Mouse (Mus musculus): Measurements from ENCODE around the gene Krr1. TPM values are rescaled to one million over a fixed set of nuclear protein-coding genes. Genes with fewer than 3 reads are reported as not detected.
A peak's percentile ranks its signal among the peaks of the same experiment; 100 is the strongest.

The Krr1 gene
- polyA plus RNA-seq, 1 experiment from 2014 or later: 23.3 TPM

DNA sequence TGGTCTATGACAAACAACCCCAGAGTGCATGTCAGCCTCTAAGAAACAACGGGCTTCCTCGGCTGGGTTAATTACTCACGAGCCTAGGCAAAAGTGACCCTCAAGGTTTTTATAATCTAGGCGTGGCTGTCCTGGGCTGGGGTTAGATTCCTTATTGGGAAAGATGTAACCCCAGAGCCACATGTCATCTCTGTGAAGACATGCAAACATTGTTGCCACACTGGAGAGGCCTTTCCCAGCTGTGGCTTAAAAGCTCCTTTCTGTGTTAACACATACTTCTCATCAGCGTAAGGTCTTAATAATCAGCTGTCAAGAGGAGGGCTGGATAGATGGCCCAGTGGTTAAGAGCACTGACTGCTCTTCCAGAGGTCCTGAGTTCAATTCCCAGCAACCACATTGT is 10.6 kb downstream of the Krr1 start:
- H3K36me3 ChIP-seq: peaks cover 62% of the 10 kb centered on the region
- H3K4me2 ChIP-seq: no peak overlapping the region
- no peak overlapping the region for H3K4me3 ChIP-seq
- H3K9ac ChIP-seq: no peak overlapping the region
- H3K27me3 ChIP-seq: no peaks in the 10 kb centered on the region
- H3K4me1 ChIP-seq (replicated peaks): no peaks in the 10 kb centered on the region
- no peaks in the 10 kb centered on the region for H3K9me3 ChIP-seq (replicated peaks)
- whole genome bisulfite sequencing: 90% methylated on average over 5 of the region's 5 CpGs
- no peak for ATAC-seq (replicated peaks; ENCODE audit: insufficient number of reproducible peaks, insufficient read depth, low FRiP score, low read depth)
- no peak overlapping the region for H3K27ac ChIP-seq

DNA sequence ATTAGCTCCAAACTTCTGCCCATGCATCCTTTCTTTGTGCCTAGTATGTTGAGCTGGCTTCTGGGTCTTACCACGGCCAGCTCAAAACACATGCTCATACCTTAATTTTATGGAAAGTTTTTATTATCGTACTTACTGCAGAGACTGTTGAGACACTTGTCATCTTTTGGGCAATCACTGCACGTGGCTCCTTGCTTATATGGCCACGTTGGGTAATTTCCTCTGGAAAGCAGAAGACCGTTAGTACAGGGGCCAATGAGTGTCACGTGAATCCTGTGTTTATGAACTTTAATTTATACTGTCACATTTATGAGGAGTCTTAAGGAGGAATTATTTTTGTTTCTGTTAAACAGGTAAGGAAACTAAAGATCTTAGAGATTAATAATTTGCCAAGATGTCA is 14.0 kb downstream of the Krr1 start:
- Histone ChIP-seq H3K9ac (no peak overlapping the region), H3K9me3 (replicated peaks) (no peaks in the 10 kb centered on the region), H3K4me3 (no peak overlapping the region), H3K36me3 (peaks cover 37% of the 10 kb centered on the region), H3K27ac (no peak overlapping the region), H3K27me3 (no peaks in the 10 kb centered on the region), H3K4me2 (no peak overlapping the region), H3K4me1 (replicated peaks) (no peaks in the 10 kb centered on the region)
- ATAC-seq (replicated peaks; ENCODE audit: insufficient number of reproducible peaks, insufficient read depth, low FRiP score, low read depth): no peak
- 88% methylated on average over 6 of the region's 6 CpGs for WGBS

DNA sequence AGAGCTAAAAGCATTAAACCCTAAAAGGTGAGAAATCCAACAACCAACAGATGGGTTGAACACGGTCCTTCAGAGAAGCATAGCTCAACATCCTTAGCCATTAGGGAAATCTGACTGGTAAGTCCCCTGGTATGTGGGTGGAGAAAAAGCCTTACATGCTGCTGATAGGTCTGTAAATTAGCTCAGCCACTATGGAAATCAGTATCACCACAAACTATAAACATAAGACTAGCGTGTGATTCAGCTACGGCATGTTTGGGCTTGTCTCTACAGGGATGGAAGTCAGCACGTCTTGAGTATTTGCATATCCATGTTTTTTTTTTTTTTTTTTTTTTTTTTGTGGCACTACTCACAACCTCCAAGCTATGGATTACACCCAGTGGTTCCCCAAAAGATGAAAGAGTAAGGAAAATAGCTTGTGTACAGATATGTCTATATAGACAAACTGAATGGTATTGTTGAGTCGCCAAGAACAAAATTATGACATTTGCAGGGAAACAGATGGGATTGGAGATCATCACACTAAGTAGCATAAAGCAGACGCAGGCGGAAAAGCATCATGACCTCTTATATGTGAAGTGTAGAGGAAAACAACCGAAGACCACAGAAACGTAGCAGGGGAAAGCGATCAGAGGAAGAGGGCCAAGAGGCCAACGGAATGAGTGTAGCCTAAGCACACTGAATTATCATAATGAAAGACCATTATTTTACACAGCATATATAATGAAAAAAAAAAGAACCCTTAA is 23.5 kb downstream of the Krr1 start:
- 81% methylated on average over 11 of the region's 11 CpGs for WGBS

DNA sequence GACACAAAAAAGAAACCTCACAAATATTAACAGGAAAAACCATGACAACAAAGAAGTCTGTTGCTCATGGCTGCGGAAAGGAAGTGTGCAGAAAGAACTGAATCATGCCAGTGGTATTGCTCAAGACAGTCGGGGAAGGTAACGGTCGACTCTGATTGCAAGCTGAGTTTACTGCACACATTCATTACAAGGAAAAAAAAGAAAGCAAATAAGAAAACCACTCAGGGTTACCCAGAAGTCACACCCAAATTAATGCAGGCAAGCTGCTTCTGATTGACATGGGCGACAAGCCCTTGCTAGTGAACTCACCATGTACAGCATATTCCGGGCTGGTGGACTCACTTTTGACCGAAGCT is 24.1 kb downstream of the Krr1 start:
- H3K4me2 ChIP-seq: 0 out of 2 replicates have a peak overlapping the region, but pooled peaks have one; percentile 21
- WGBS: 80% methylated on average over 7 of the region's 7 CpGs
- no peak overlapping the region for H3K27ac ChIP-seq
- H3K27me3 ChIP-seq: no peaks in the 10 kb centered on the region
- H3K9me3 ChIP-seq (replicated peaks): no peaks in the 10 kb centered on the region
- no peak for ATAC-seq (replicated peaks; ENCODE audit: insufficient number of reproducible peaks, insufficient read depth, low FRiP score, low read depth)
- H3K36me3 ChIP-seq: no peaks in the 10 kb centered on the region
- no peaks in the 10 kb centered on the region for H3K4me1 ChIP-seq (replicated peaks)
- H3K9ac ChIP-seq: no peak overlapping the region
- H3K4me3 ChIP-seq: peak overlapping the region; percentile 10; the same call in 1 of the 2 replicates

More for the DNA sequence above, 23.5 kb downstream of the Krr1 start:
- H3K27ac ChIP-seq: no peak overlapping the region
- no peak for ATAC-seq (replicated peaks; ENCODE audit: insufficient number of reproducible peaks, insufficient read depth, low FRiP score, low read depth)
- H3K4me1 ChIP-seq (replicated peaks): no peaks in the 10 kb centered on the region
- no peak overlapping the region for H3K9ac ChIP-seq
- H3K36me3 ChIP-seq: no peaks in the 10 kb centered on the region
- no peak overlapping the region for H3K4me3 ChIP-seq
- H3K27me3 ChIP-seq: no peaks in the 10 kb centered on the region
- H3K4me2 ChIP-seq: no peak overlapping the region
- H3K9me3 ChIP-seq (replicated peaks): no peaks in the 10 kb centered on the region

DNA sequence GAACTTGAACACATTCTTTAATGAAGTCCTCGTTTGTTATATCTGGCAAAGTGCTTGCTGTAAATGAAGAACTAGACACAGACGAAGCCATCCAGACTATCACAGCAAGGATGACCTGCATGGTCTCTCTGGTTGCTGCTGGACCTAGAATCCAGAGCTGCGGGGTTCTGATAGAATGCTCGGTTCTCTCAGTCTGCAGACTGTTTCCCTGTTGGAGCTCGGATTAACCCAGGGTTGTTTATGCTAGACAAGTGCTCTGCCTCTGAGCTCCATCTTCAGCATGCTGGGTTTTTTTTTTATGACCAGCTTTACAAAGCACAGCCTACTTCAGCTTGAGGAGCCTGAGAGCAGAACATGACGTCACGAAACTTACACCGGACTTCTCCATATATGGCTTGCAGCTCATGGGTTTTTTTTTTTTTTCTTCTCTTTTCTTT is 24.5 kb downstream of the Krr1 start:
- H3K9ac ChIP-seq: no peak overlapping the region
- no peaks in the 10 kb centered on the region for H3K4me1 ChIP-seq (replicated peaks)
- ATAC-seq (replicated peaks; ENCODE audit: insufficient number of reproducible peaks, insufficient read depth, low FRiP score, low read depth): no peak
- no peaks in the 10 kb centered on the region for H3K9me3 ChIP-seq (replicated peaks)
- 0 out of 2 replicates have a peak overlapping the region, but pooled peaks have one; percentile 21 for H3K4me2 ChIP-seq
- no peak overlapping the region for H3K27ac ChIP-seq
- no peaks in the 10 kb centered on the region for H3K27me3 ChIP-seq
- 55% methylated on average over 8 of the region's 8 CpGs for WGBS
- no peaks in the 10 kb centered on the region for H3K36me3 ChIP-seq
- peak overlapping the region; percentile 10; the same call in 1 of the 2 replicates for H3K4me3 ChIP-seq

DNA sequence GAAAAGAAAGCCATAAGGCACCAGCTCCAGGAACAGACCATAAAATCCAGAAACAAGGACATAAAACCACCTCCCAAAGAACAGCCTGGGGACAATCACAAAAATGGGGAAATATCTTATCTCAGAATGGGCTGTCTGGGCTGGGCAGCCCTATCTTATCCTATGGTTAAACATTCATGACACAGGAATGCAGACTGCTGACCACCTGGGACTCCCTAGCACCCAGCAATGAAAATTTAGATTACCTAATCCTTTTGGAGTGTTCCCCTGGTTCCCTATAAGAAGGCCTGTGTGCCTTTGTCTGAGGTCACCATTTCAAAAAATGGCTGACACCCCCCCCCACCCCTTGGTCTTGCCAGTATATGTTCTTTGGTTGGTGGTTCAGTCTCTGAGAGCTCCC is 25.2 kb downstream of the Krr1 start:
- Histone ChIP-seq H3K4me3 (no peak overlapping the region), H3K9me3 (replicated peaks) (no peaks in the 10 kb centered on the region), H3K27me3 (no peaks in the 10 kb centered on the region), H3K4me2 (no peak overlapping the region), H3K4me1 (replicated peaks) (0 out of 2 replicates have a peak, but pooled peaks cover under 1% of the 10 kb centered on the region), H3K27ac (no peak overlapping the region), H3K9ac (no peak overlapping the region), H3K36me3 (no peaks in the 10 kb centered on the region)
- ATAC-seq (replicated peaks; ENCODE audit: insufficient number of reproducible peaks, insufficient read depth, low FRiP score, low read depth): no peak

DNA sequence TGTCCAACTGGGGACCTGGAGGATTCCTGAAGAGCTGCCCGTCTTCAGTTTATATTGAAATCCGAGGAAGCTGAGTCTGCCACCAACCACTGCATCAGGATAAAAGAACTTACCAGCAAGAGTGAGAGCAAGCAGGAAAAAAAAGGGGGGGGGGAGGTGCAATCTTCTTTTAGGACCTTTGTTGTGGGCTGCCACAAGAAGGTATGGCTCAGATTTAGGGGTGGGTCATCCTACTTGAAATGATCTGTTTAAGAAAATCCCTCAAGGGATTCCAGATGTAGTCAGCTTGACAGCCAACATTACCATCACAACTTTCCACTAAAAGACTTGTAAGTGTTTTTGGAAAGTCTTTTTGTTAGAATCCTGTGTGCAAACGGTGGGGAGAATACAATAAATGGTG is 27.3 kb downstream of the Krr1 start:
- no peak for ATAC-seq (replicated peaks; ENCODE audit: insufficient number of reproducible peaks, insufficient read depth, low FRiP score, low read depth)
- Histone ChIP-seq H3K4me2 (no peak overlapping the region), H3K27me3 (no peaks in the 10 kb centered on the region), H3K4me1 (replicated peaks) (0 out of 2 replicates have a peak, but pooled peaks cover 2% of the 10 kb centered on the region), H3K9me3 (replicated peaks) (no peaks in the 10 kb centered on the region), H3K4me3 (no peak overlapping the region), H3K36me3 (no peaks in the 10 kb centered on the region), H3K9ac (no peak overlapping the region), H3K27ac (no peak overlapping the region)
- 49% methylated on average over 3 of the region's 3 CpGs for WGBS

DNA sequence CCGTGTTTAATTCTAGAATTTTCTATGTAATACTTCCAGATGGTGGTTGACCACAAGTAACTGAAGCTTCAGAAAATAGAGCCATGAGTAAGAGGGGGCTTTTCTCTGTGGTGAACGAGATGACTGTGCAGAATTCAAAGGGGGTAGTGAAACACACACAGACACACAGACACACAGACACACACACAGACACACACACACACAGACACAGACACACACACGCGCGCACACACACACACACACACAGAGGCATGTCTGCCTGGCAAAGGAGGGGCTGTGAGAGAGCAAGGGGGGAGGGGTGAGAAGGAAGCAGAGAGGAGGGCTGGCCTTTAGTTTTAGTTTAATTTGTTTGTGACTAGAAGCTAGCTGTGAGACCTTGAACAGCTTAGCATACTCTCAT is 28.1 kb downstream of the Krr1 start:
- WGBS: 77% methylated on average over 5 of the region's 5 CpGs
- H3K27ac ChIP-seq: no peak overlapping the region
- H3K4me3 ChIP-seq: no peak overlapping the region
- no peak for ATAC-seq (replicated peaks; ENCODE audit: insufficient number of reproducible peaks, insufficient read depth, low FRiP score, low read depth)
- no peak overlapping the region for H3K9ac ChIP-seq
- 0 out of 2 replicates have a peak, but pooled peaks cover 2% of the 10 kb centered on the region for H3K4me1 ChIP-seq (replicated peaks)
- no peaks in the 10 kb centered on the region for H3K27me3 ChIP-seq
- H3K36me3 ChIP-seq: no peaks in the 10 kb centered on the region
- H3K9me3 ChIP-seq (replicated peaks): no peaks in the 10 kb centered on the region
- H3K4me2 ChIP-seq: no peak overlapping the region

DNA sequence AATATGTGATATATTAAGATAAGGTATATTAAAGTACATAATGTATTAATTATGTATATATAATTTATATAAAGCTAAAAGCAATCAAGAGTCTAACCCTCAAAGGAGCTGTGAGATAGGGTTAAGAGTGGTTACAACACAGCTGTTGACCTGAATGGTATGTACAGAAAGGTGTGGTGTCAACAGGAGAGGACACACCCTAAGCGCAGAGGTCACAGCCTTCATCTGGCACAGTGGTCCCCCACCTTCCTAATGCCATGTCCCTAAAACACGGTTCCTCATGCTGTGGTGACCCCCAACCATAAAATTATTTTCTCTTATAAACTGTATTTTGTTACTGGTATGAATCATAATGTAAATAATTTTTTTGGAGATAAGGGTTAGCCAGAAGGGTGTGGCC is 28.9 kb downstream of the Krr1 start:
- no peak overlapping the region for H3K9ac ChIP-seq
- no peak for ATAC-seq (replicated peaks; ENCODE audit: insufficient number of reproducible peaks, insufficient read depth, low FRiP score, low read depth)
- H3K4me2 ChIP-seq: no peak overlapping the region
- no peaks in the 10 kb centered on the region for H3K36me3 ChIP-seq
- H3K9me3 ChIP-seq (replicated peaks): no peaks in the 10 kb centered on the region
- WGBS: 81% methylated on average over 2 of the region's 2 CpGs
- H3K27ac ChIP-seq: no peak overlapping the region
- H3K27me3 ChIP-seq: no peaks in the 10 kb centered on the region
- no peak overlapping the region for H3K4me3 ChIP-seq
- H3K4me1 ChIP-seq (replicated peaks): 0 out of 2 replicates have a peak, but pooled peaks cover 2% of the 10 kb centered on the region

DNA sequence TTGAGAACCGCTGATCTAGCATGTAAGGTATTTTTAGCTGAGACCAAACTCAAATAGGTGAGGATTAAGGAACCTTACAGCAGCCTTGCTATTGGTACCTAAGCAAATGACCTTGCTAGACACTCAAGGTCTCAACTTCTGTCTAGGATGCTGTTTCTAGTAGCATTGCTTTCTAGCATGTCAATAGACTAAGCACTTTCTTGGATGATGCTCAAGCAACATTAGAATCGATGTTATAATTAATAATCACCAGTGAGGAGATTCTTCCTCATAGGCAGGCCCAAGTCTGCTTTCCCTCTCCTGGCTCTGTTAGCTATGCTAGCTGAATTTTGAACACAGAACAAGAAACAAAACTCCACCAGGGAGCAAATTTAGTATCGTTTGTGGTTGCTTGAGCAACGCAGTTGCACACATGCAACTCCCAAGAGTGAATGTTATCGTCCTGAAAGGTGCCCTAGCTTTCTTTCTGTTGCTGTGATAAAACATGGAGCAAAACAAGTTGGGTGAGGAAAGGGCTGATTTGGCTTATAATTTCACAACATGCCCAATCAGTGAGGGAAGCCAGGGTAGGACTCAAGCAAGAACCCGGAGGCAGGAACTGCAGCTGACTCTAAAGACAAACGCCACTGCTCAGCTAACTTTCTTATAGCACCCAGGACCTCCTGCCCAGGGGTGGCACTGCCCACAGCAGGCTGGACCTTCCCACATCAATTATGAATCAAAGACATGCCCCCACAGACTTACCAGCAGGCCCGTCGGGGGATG is 29.5 kb downstream of the Krr1 start:
- ATAC-seq (replicated peaks; ENCODE audit: insufficient number of reproducible peaks, insufficient read depth, low FRiP score, low read depth): no peak
- Histone ChIP-seq H3K9ac (no peak overlapping the region), H3K36me3 (no peaks in the 10 kb centered on the region), H3K4me3 (no peak overlapping the region), H3K4me1 (replicated peaks) (0 out of 2 replicates have a peak, but pooled peaks cover 2% of the 10 kb centered on the region), H3K9me3 (replicated peaks) (no peaks in the 10 kb centered on the region), H3K27ac (no peak overlapping the region), H3K4me2 (no peak overlapping the region), H3K27me3 (no peaks in the 10 kb centered on the region)
- WGBS: 77% methylated on average over 9 of the region's 9 CpGs

DNA sequence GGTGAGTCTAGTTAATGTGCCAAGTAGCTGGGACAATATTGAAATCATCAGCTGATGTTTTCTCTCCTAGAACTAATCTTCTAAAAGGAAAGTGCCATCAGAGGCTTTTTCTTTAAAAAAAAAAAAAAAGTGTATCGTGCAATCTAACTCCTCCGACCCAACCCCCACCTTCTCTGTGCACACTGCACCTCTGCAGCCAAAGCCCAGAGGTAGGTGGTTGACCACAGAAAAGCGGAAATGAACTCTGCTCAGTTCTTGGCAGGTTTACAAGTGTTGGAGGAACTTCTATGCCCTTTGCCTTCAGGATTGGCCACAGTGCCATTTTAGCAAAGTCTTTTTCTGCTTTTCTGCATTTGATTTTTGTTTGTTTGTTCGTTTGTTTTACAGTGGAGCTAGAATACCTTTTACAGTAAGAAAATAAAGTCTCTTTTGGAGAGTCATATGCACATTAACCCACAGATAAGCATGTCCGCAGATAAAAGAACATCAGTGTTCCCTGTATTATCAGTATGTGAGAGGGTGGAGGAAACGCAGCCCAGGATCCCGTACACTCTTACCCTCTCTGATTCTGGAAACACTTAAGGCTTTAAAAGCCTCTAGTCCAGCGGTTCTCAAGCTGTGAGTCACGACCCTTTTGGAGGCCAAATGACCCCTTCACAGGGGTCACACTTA is 30.2 kb downstream of the Krr1 start, which contains the start of gene Glipr1:
Gene Glipr1, minus strand, starts transcription at position 88 of the 672 bp plus-strand sequence.
- WGBS: 32% methylated on average over 9 of the region's 9 CpGs
- Histone ChIP-seq H3K27me3 (no peaks in the 10 kb centered on the region), H3K27ac (no peak within 1 kb of the TSS)

More for the DNA sequence above, 30.2 kb downstream of the Krr1 start, which contains the start of gene Glipr1:
- Histone ChIP-seq H3K36me3 (no peaks in the 10 kb centered on the region), H3K9ac (no peak within 1 kb of the TSS), H3K4me3 (no peak within 1 kb of the TSS), H3K9me3 (replicated peaks) (no peaks in the 10 kb centered on the region), H3K4me1 (replicated peaks) (0 out of 2 replicates have a peak, but pooled peaks cover 2% of the 10 kb centered on the region), H3K4me2 (no peak within 1 kb of the TSS)
- no peak for ATAC-seq (replicated peaks; ENCODE audit: insufficient number of reproducible peaks, insufficient read depth, low FRiP score, low read depth)
